Mouse (Mus musculus) adrenal gland, adult 2 months (tissue): ENCODE measurements around the gene Duox2. TPM values are rescaled to one million over a fixed set of nuclear protein-coding genes. Genes with fewer than 3 reads are reported as not detected.
"Not testable (repeated sequence)": the region's sequence is repeated elsewhere in the genome, so short reads cannot be mapped to it uniquely, and the experiment has no call there.

Experiments
- DNase-seq: peaks from one replicate; pipeline ENCODE4 v3.0.0; 2021
- long read RNA-seq: library from polyadenylated mRNA; stranded (forward); transcript quantifications from one replicate; pipeline ENCODE4 v2.0.0, GENCODE M21; 2021
- polyA plus RNA-seq: library from polyadenylated mRNA; depleted of rRNA; stranded (reverse); fragments of >200 nt; gene quantifications from 2 replicates; pipeline ENCODE4 v1.2.3, GENCODE M21; 2012; rRNA removed
- total RNA-seq, 2 experiments: library from RNA; stranded (reverse); gene quantifications; 2 replicates each; pipeline ENCODE4 v1.2.3; 2021

Duox2 gene
- total RNA-seq, result under 1 TPM in 1 of 2 experiments, not detected in 1; 0.07 TPM
- 0.04 and 0.06 TPM in 2 replicates for polyA plus RNA-seq
- long read RNA-seq, result 0 reads

DNA sequence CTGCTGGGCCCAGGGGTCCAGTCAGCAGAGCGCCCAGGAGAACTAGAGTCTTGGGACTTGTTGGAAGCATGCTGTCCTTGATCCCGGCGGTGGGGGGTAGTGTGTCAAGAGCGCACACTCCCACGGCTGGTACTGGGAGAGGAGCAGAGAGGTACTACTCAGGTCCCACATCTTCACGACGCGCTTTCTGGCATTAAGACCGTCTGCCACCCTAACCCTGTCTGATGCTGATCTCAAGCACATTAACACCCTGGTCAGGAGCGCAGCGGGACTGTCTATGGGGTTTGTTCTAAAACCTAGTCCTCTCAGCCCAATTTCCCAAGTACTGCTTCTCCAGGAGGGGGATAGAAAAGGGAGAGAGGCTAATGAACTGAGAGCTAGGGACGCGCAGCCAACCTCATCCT lies at the start of gene Duox2:
Gene Duox2, minus strand, starts transcription at position 354 of the 404 bp plus-strand sequence.
- DNase-seq, result no peak

DNA sequence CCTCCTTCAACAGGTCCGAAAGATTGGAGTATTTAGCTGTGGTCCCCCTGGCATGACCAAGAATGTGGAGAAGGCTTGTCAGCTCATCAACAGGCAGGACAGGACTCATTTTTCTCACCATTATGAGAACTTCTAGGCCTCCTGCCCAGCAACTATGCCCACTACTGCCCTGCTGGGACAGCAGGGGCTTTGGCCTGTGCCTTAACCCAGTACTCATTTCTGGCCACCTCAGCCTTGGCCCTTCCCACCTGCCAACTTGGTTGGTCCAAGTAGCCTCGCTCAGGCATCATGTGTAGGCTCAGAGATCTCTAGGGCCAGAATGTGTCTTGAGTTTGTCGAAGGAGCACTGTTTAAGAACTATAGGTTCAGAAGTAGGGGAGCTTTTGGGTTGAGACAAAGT lies 49.0 kb upstream of the Duox2 start:
- DNase-seq, result no peak

DNA sequence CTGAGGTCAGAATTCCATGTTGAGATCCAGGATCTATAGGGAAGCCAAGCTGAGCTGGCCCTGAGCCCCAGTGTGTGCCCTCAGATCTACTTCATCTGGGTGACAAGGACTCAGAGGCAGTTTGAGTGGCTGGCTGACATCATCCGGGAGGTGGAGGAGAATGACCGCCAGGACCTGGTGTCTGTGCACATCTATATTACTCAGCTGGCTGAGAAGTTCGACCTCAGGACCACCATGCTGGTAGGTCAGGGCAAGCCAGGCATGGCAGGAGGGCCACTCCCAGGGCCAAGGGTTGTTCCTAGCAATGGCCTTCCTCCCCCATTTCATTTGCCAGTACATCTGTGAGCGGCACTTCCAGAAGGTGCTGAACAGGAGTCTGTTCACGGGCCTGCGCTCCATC lies 47.9 kb upstream of the Duox2 start:
- DNase-seq, result not testable (repeated sequence)

- no peak for DNase-seq
Measured at GRCm38 (mm10) chr2:122345106-122345893, 47.1 kb upstream of the Duox2 start.

- DNase-seq, result no peak
Measured at GRCm38 (mm10) chr2:122337291-122337690, 39.0 kb upstream of the Duox2 start.

- DNase-seq, result no peak
Measured at GRCm38 (mm10) chr2:122334170-122334569, 35.9 kb upstream of the Duox2 start.

DNA sequence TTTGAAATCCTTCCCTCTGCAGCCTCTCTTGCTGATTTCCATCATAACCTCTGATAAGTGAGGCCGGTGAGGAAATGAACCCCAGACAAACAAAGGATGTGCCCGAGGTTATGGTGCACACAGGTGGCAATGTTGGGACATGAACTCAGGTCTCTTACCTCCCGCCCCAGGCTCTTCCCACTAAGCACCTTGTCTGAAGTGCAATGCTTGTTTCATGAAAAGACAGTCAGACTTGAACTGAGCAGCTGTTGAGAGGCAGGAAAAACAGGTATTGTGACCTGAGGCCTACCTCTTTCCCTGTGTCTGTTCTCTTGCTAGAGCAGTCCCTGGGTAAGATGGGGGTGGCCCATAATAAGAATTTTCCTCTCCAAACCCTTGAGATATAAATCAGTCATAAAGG lies 34.0 kb upstream of the Duox2 start:
- DNase-seq, result no peak

- not testable (repeated sequence) for DNase-seq
Measured at GRCm38 (mm10) chr2:122330317-122330716, 32.1 kb upstream of the Duox2 start.

- DNase-seq, result no peak
Measured at GRCm38 (mm10) chr2:122327986-122328385, 29.7 kb upstream of the Duox2 start.

DNA sequence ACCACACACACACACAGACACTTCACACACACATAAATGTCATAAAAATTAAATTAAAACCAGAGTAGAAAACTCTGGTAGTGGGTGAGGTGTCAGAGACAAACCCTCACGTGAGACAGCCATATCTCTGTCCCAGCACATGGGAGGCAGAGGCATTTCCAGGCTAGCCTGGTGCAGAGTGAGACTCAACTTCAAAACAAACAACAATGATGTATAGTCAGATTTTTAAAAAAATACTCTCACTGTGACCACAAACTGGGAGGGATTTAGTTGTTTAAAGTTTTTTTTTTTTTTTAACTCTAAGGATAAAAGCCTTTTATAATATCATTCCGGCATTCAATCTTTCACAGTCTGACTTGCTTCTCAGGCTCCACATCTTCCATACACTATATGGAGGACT lies 27.1 kb upstream of the Duox2 start:
- no peak for DNase-seq

- DNase-seq, result no peak
Measured at GRCm38 (mm10) chr2:122324586-122324985, 26.3 kb upstream of the Duox2 start.

- no peak for DNase-seq
Measured at GRCm38 (mm10) chr2:122323960-122324359, 25.7 kb upstream of the Duox2 start.

DNA sequence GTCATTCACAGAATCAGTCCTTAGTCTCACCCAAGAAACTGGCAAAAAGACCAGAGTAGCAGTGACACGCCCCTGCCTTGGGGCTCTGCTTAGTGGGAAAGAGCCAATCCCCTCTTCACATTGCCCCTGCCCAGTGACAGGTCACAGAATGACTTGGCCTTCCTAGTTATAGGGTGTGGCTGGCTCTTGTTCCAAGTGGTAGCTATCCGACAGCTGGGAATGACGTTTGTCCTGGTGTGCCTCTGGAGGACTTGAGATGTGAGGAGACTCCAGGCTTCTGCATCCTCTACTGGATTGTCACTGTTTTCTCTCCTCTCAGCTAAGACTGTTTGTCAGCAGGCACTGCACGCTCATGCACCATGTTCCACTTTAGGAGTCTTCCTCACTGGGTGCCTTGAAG lies 19.1 kb upstream of the Duox2 start:
- DNase-seq, result no peak

GRCm38 (mm10) chr2:122315372-122315771 lies 17.1 kb upstream of the Duox2 start, which contains the start of gene Duox1:
Gene Duox1, plus strand, starts transcription at chr2:122315672.
- DNase-seq, result no peak

DNA sequence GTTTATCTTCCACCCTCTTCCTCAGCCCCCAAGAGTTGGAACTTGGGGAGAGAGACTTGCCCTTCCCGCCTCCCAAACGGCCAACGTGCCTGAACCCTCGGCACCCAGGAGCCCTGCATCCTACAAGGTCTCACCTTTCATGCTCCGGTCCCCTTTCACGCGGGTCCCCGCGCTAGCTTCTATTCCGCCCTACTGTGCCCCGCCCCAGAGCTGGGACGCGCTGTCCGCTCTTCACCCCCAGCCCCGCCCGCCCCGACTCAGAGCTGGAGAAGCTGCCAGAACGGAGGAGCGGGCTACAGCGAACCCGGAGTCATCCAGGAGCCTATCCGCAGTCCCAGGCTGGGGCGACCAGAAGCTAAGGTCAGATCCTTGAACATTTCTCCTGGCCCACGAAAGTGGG lies 15.3 kb upstream of the Duox2 start, which contains the start of gene Duoxa1:
Gene Duoxa1, minus strand, starts transcription at position 195 of the 400 bp plus-strand sequence.
- peak; percentile 5 for DNase-seq

DNA sequence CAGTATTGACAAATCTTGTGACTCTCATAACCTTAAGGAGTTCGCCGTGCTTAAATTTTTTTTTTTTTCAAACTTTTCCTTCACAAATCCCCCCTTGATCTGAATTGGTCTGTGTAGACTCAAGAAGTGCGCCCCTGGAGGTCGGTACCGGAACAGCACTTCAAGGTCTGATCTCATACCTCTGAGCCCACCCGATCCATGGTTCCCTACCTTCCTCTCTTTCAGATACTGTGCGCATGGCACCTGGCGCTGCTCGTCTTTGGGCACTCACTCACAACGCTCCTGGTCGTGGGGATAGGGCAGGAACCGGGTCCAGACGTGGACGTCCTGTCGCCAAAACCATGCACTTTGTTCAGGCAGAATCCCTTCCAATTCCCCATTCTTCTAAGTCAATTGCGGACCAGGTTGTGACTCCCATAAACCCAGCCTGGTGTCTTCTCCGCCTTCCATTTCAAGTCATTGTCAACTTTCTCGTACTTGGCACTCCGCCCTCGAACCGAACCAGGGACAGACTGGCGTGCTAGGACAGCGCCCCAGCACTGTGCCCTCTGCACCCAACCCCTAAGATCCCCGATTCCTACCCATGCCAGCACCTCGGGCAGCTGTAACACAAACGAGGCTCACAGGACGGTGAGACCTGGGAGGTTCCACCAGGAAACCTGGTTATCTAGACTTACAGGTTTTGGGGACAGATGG lies 14.6 kb upstream of the Duox2 start:
- DNase-seq, result peak; percentile 27

DNA sequence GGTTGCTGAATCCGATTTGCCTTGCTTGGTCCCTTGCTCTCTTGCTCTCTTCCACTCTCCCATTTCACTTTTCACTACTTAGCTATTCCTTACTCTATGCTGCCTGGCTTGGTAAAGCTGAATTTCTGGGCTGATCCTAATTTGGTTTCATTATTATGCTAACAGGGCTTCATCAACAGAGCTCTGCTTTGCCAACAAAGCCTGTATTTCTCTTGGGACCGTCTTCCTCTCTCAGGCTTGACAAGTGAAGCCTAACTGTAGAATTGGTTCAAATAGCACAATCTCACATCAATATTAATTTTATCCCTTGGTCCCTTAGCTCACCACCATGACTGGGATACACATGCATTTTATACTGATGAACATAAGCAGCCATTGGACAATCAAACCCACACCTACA lies 13.3 kb upstream of the Duox2 start:
- no peak for DNase-seq

GRCm38 (mm10) chr2:122309647-122310046 lies 11.4 kb upstream of the Duox2 start:
- no peak for DNase-seq

DNA sequence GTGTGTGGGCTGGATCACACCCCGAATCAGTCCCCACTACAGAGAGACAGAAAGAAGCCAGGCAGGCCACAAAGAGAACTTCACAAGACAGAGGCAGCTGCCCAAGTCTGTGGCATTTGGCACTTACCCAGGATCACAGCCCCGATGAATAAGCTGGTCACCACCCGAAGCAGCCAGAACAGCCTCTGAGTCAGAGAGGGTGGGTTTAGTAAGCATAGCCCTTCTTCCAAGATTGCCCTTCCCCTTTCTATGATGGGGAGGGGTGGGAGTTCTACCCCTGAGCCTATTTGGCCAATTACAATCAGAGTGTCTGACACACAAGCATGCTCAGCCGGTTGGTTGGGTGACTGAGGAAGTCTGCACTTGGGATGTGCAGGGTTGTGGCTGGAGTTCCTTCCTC lies 7.9 kb upstream of the Duox2 start:
- DNase-seq, result peak; percentile 79

- no peak for DNase-seq
Measured at GRCm38 (mm10) chr2:122305097-122305892, 7.0 kb upstream of the Duox2 start.

DNA sequence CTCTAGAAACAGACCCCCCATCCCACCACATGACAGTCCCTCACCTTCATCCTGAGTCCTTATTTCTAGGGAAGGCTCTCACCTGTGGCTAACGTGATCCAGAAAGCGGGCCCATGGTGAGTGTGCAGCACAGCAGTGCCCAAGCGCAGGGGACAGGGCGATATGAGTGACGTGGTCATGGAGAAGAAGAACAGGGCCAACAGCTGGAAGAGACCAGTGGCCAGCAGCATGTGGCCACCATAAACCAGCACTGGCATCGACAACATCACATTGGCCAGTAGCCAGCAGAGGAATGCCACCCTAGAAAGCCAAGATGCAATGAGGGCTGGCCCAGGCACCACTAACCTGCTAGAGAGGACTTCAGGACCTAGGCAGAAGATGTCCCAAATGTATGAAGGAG lies 6.3 kb upstream of the Duox2 start:
- no peak for DNase-seq

DNA sequence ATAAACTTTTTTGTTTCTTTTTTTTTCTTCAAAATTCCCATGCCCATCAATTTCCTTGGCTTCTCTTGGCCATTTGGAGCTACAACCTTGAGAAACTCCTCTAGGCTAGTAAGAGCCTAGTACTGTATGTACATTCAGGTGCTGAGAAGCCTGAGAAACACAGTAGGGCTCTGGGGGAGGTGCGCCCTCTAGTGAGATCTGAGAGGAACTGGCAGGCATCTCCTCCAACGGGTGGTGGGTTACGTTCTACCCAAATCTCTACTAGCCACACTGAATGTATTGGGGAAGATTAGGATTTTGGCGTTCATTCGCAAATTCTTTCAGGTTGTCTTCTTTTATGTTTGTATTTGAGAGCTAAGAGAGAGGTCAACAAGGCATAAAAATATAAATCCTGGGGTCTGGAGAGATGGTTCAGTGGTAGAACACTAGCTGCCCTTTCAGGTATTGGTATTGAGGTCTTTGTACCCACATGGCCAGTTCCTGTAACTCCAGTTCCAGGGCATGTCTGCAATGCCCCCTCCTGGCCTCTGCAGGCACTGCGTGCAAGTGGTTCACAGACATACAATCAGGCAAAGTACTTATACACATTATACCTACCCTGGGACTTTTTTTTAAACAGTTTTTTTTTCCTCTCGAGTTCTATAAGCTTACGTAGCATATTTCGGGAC lies 4.5 kb upstream of the Duox2 start:
- DNase-seq, result peak; percentile 61
